Mouse (Mus musculus): Measurements from ENCODE around the gene Appbp2. TPM values are rescaled to one million over a fixed set of nuclear protein-coding genes. Genes with fewer than 3 reads are reported as not detected.
"Not testable (repeated sequence)": the region's sequence is repeated elsewhere in the genome, so short reads cannot be mapped to it uniquely, and the experiment has no call there.

Gene Appbp2
- total RNA-seq, 2 experiments from 2014 or later = 50.4 to 50.5 TPM

- no peak for DNase-seq
Measured at GRCm38 (mm10) chr11:85223248-85223647, 11.7 kb downstream of the Appbp2 start.

DNA sequence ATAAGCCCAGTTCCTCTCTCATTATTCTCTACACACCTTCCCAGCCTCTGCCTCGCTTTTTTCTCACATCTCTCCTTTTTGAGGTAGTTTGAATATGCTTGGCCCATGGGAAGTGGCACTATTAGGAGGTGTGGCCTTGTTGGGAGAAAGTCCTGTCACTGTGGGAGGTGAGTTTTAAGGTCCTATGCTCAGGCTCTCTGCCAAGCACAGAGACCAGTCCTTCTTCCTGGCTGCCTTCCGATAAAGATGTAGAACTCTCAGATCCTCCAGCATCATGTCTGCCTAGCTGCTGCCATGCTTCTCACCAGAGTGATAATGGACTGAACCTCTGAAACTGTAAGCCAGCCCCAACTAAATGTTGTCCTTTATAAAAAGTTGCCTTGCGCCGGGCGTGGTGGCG, 12.4 kb downstream of the Appbp2 start:
- no peak for DNase-seq

DNA sequence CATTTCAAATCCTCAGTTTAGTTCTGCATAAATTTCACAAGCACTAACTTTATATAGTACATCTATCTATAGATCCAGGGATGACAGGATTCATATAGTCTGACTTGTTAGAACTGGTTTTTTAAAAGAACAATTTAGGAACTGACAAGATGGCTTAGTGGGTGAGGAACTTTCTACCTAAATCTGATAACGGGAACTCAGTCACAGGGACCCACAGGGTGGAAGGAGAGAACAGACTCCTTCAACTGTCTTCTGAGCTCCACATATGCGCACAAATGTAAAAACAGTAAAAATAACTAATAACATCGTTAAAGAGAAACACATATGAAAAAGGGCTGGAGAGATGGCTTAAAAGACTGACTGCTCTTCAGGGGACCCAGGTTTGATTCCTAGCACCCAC, 15.9 kb downstream of the Appbp2 start:
- DNase-seq = no peak

DNA sequence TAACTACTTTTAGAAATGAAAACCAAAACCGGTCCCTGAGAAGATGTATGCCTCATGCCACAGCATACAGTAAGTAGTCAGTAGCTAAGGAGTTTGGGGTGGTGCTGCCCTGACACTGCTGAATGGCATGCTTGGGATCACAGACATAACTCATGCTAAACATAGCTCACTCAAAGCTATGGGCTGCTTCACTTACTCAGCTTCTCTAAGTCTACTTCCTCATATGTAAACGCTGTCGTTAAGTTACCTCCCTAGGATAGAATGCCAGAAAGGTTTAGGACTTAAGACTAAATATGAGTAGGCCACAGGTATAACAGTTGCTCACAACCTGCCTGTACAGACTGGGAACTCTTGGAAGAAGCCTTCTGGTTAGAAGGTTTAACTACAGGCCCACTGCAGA, 20.3 kb downstream of the Appbp2 start:
- no peak for DNase-seq

DNA sequence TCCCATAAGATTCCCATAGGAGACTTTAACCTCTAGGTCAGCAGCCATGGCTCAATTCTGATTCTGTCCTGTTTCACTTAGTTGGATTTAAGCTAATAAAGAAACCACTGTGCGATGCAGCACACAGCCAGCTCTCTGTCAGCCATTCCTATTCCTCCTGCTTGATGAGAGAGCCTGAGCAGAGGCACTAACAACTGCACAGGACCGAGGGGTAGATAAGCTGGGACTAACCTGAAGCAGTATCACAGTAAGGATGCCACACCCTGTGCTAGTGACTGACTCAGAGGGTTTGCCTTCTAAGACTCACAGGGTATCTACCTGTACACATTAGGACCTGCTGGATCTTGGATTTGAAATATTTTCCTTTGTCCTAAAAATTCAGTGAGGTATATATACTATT, 21.7 kb downstream of the Appbp2 start:
- no peak for DNase-seq

DNA sequence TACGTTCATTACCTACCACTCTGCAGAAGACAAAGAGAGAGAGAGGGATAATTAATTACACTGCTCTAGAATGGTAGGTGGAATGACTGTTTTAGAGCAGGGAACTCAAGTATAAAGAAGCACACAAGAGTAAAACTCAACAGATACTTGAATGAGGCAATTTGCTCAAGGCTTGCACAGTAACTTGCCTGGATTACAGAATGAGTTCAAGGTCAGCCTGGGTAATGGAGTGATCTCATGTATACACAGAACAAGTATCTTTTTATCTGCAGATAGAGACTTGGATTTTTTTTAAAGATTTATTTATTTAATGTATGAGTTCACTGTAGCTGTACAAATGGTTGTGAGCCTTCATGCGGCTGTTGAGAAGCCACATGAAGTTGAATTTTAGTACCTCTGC, 23.8 kb downstream of the Appbp2 start:
- peak; percentile 12 to 32 for DNase-seq

GRCm38 (mm10) chr11:85206231-85206630, 28.7 kb downstream of the Appbp2 start:
- no peak for DNase-seq

- no peak for DNase-seq
Measured at GRCm38 (mm10) chr11:85198906-85199305, 36.0 kb downstream of the Appbp2 start.

- no peak for DNase-seq
Measured at GRCm38 (mm10) chr11:85196046-85196445, 38.9 kb downstream of the Appbp2 start.

DNA sequence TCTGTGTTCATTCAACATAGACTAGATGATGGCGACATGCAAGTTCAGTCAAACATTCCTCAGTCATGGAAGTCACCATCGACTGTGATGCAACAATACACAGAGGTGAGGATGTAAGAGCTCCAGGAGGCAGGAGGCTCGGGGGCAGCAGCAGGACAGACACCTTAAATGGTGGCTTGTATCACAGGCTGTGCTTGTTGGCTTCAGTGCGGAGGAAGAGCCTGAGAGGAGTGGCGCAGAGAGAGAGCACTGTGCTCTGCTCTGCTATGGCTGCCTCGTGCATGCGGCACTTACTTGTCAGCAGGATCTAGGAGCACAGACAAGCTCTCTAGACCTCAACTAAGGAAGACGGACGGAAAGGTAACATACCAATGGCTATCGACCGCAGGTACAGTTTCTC, 40.7 kb downstream of the Appbp2 start:
- no peak for DNase-seq

- no peak for DNase-seq
Measured at GRCm38 (mm10) chr11:85190741-85191140, 44.2 kb downstream of the Appbp2 start.

DNA sequence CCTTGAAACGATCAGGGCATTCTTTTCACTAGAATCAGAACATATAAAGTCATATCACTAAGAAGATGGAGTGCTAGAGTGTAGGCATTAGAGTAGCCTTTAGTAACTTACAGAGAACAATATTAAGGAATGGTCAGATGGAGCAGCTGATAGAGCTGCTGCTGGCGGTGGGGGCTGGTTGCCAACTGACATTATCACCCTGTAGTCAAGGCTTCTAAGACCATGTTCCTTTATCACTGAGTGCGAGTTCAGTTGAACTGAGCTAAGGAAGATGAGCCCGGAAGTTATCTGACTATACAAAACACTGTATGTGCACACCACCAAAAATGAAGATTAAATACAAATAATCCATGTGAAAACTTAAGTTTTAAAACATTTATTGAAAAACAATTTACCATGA, 45.8 kb downstream of the Appbp2 start:
- no peak for DNase-seq

DNA sequence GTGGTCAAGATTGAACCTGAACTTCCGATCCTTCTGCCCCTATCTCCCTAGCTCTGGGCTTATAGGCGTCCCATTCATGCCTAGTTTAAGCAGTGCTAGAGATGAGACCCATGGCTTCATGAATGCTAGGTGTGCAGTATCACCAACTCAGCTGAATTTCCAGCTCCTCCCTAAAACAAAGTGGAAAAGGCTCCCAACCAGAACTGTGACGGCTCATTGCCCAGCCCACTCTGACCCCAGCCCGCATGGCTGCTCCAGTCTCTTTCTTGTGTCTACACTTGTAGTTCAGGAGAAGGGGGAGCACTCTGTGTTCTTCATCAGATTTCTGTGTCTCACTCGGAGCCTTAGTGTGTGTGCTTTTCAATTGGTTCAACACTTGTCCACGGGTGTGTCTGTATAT, 50.1 kb downstream of the Appbp2 start:
- DNase-seq = no peak

- DNase-seq = peak in 1 of 2 experiments; percentile 46
Measured at GRCm38 (mm10) chr11:85184082-85184481, 50.8 kb downstream of the Appbp2 start.

DNA sequence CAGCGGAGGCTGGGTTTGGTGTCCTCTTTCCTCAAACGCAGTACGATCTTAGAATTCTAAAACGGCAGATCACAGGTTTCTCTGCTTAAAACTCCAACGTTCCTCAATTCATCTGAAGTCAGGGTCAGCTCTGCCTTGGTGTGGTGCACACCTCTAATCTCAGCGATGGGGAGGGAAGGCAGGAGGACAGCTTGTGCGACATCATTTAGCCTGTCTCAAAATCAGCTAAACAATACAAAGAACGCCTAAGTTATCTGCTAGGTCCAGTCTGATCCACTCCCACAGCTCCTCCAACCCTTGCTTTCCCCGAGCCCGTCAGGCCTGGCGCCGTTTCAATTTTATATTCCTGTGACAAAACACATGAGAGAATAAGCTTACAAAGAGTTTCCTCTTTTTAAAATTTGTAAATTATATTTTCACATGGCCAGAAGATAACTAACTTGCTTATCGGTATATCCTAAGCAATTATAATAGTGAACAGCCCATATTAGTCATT, 51.6 kb downstream of the Appbp2 start:
- DNase-seq = no peak

DNA sequence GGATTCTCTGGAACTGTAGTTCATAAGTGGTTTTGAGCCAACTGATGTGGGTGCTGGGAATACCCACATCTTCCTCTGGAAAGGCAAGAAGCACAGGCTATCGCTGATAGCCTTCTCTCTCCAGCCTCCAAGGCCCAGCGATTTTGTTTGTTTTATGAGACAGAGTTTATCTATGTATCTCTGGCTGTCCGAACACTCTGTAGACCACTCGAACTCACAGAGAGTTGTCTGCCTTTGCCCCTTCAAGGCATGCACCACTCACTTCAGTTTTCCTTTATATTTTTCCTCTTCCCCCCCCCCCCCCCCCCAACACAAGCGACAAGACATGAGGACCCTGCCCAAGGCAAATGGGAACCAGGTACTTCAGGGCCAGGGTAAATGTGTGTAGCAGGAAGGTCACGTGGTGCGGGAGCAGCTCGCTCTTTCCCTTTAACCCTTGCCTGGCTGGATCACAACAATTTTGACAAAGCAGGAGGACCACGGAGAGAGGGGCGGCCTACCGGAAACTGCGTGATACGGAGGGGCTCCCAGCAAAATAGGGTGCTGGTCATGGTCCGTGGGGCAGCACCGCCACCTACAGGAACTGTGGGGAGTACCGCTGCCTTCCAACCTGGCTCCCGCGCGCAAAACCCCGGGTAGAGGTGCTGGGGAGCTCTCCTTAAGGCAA, 52.2 kb downstream of the Appbp2 start:
- peak; percentile 78 to 83 for DNase-seq

DNA sequence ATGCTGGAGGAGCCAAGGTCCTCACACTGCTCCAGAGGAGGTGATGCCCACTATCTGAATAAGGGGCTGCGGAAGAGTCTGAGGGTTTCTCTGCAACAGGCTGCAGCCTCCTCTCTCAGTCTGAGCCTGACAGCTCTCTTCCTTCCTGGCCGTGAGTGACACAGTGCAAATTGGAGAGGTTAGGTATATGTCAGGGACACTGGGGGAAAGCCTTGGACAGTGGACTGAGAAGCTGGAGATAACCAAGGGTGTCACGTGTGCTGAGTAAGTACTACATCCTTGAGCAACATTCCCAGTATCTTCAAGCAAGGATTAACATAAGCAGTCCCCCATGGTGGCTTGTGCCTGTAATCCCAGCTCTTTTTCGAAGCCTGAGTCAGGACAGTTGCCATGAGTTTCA, 56.5 kb downstream of the Appbp2 start:
- peak in 1 of 2 experiments; percentile 41 for DNase-seq

DNA sequence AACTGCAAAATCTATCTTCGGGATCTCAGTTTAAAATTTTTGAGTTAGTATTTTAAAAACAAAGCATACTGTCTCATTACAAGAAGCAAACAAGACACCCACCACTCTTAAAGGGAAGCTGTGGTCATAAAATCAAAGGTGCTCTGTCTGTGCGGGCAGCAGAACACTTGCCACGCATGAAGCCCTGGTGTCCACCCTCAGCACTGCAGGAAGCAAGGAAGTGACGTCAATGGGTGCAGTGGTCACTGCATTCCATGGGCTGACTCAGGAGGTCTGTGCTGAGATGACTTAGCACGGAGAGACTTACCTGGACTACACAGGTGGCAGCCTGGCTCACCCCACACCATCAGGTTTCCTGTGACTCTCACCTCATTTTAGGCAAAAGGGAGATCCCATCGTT, 57.2 kb downstream of the Appbp2 start:
- no peak for DNase-seq

- no peak for DNase-seq
Measured at GRCm38 (mm10) chr11:85175941-85176340, 59.0 kb downstream of the Appbp2 start.

- no peak for DNase-seq
Measured at GRCm38 (mm10) chr11:85170833-85171232, 64.1 kb downstream of the Appbp2 start.

GRCm38 (mm10) chr11:85170058-85170740, 64.7 kb downstream of the Appbp2 start, which contains the start of gene 1700125H20Rik:
Gene 1700125H20Rik (plus strand): TSS chr11:85170404.
- peak; percentile 94 to 97 for DNase-seq

DNA sequence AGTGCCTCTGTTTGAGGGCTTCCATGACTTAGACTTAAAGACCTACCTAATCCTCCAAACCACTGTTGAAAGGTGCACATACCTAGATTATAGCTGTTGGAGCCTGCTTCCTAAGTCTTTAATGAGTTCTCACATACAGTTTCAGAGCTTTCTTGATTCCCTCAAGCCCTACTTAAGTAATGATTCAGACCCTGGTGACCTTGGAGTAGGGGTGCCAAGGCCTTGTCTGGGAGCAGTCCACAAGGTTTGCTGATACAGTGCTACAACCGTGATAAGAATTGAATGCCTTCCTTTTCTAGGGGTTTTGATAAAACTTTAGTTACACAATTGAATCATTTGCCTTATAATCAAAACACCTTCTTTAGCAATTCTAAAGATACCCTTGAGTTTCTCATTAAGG, 67.4 kb downstream of the Appbp2 start:
- DNase-seq = peak; percentile 36 to 46

- DNase-seq = no peak
Measured at GRCm38 (mm10) chr11:85164371-85164770, 70.6 kb downstream of the Appbp2 start.

DNA sequence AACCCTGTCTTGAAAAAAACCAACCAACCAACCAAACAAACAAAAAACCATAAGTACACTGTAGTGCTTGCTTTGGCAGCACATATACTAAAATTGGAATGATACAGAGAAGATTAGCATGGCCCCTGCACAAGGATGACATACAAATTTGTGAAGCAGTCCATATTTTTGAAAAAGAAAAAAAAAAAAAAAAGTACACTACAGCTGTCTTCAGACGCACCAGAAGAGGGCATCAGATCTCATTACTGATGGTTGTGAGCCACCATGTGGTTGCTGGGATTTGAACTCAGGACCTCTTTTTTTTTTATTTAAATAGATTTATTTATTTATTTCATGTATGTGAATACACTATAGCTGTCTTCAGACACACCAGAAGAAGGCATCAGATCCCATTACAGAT, 71.9 kb downstream of the Appbp2 start:
- DNase-seq = not testable (repeated sequence)

Measured in adrenal gland, postnatal 36 days (tissue).